Mouse (Mus musculus): ENCODE data around the gene Usp30.

- TF ChIP-seq CTCF (IDR thresholded peaks at IDR 0.05; ENCODE audit: low read depth) (no peak), EP300 (IDR thresholded peaks at IDR 0.05; ENCODE audit: low read depth) (no peak)
Measured at GRCm38 (mm10) chr5:114087875-114088480, 22.7 kb downstream of the Usp30 start.

Data from liver, embryonic 14.5 days (tissue).